Mouse (Mus musculus) lung, postnatal 25 days (tissue): ENCODE results near the gene Ankrd52.

Experiments
- DNase-seq: peaks from one replicate; pipeline ENCODE4 v3.0.0; 2022; ENCODE audit warnings: low spot score

Ankrd52 gene

DNA sequence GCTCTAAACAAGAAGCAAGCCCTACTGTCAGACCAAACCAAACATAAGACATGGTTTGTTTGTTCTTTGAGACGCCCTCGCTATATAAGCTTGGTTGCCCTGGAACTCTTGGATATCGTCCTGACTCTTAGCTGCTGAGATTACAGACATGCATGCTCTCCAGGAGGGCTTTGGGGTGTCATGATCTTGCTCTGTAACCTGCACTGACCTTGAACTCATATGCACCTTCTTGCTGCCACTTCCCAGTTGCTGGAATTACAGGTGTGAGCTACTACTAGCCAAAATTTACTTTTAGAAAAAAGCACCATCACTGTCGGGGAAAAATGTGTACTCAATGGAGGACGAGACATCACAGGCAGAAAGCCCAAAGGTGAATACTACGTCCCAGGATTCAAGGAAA, 7.3 kb upstream of the Ankrd52 start:
- no peak for DNase-seq

DNA sequence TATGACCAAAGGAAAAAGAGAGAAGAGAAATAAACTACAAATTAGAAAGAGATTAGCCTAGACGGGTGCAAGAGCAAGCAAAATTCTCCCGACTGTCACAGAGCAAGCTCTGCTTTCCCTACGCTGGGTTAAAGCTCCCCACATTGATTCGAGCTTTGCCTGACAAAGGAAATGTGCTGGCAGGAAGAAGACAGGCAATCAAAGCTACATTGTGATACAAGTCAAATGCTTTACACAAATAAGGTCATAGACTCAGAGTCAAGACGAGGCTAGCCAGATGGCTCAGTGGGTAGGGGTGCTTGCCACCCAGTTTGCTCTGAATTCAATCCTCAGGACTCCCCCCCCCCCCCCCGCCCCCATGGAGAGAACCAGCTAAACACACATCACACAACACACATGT, 6.9 kb upstream of the Ankrd52 start:
- no peak for DNase-seq

GRCm38 (mm10) chr10:128370601-128371000, 6.3 kb upstream of the Ankrd52 start:
- no peak for DNase-seq

DNA sequence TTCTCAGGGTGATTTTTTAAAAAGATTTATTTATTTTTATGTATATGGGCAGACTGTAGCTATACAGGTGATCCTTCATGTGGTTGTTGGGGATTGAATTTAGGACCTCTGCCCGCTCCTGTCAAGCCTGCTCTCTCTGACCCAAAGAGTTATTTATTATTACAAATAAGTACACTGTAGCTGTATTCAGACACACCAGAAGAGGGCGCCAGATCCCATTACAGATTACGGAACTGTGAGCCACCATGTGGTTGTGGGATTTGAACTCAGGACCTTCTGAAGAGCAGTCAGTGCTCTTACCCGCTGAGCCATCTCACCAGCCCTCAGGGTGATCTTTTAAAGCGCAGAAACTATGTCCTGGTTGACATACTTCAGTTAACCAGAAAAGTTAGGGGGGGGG, 4.8 kb upstream of the Ankrd52 start:
- DNase-seq = no peak

- peak; percentile 54 for DNase-seq
Observed at GRCm38 (mm10) chr10:128372989-128373748, 3.7 kb upstream of the Ankrd52 start.

DNA sequence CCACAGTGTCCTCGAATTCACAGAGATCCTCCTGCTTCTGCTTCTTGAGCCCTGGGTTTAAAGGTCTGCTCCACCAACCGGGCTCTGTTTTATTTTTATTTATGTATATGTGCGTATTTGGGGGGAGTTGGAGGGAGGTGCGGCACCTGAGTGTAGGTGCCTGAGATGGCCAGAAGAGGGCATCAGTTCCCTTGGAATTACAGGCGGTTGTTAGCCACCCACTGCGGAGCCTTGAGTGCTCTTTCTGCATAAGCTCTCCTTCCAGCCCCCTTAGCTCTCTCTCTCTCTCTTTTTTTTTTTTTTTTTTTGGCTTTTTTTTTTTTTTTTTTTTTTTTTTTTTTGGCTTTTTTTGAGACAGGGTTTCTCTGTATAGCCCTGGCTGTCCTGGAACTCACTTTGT, 2.5 kb upstream of the Ankrd52 start:
- no peak for DNase-seq

DNA sequence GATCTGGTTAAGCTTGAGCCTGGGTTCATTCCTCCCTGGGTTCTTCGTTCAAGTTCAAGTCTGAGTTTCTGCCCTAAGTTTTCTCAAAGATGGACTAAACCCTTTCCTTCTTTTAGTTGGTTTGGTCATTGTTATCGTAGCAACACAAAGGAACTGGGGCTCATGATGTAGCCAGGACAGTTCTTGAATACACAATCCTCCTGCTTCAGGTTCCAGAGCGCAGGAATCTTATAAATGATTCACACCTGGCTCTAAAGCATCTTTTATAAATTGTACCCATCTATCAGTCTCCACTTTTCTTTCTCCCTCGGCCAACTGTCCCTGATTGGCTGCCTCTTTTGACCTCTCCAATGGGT, 838 bp upstream of the Ankrd52 start:
- no peak for DNase-seq

GRCm38 (mm10) chr10:128377222-128377939, 466 bp downstream of the Ankrd52 start:
- no peak for DNase-seq

GRCm38 (mm10) chr10:128377940-128378448, 1.1 kb downstream of the Ankrd52 start:
- no peak for DNase-seq

- DNase-seq = no peak
Observed at GRCm38 (mm10) chr10:128378462-128378861, 1.5 kb downstream of the Ankrd52 start.

DNA sequence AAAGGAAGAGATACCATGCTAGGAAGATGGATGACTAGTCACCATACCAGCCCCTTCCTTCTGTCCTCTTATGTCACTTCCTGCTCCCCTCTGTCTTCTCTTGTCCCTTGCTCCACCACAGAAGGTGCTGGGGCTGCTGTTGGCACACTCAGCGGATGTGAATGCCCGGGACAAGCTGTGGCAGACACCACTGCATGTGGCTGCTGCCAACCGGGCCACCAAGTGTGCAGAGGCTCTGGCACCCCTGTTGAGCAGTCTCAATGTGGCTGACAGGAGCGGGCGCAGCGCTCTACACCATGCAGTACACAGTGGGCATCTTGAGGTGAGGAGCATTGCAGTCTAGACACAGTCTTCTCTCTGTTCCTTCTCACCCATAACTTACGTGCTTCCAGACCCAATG, 2.3 kb downstream of the Ankrd52 start:
- no peak for DNase-seq

GRCm38 (mm10) chr10:128380565-128380964, 3.6 kb downstream of the Ankrd52 start:
- no peak for DNase-seq

- no peak for DNase-seq
Observed at GRCm38 (mm10) chr10:128382482-128382881, 5.6 kb downstream of the Ankrd52 start.

GRCm38 (mm10) chr10:128385902-128386301, 9.0 kb downstream of the Ankrd52 start:
- DNase-seq = no peak

DNA sequence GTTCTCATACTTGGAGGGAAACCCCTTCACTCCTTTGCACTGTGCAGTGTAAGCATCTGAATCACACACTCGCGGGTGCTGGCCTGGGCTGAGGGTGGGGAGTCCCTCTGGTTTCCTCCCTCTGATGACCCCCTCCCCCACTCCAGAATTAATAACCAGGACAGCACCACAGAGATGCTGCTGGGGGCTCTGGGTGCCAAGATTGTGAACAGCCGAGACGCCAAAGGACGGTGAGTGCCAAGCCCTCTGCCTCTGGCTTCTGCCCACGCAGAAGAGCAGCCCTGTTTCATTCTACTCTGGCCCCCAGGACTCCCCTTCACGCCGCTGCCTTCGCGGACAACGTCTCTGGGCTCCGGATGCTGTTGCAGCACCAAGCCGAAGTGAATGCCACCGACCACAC, 12.0 kb downstream of the Ankrd52 start:
- no peak for DNase-seq

- no peak for DNase-seq
Observed at GRCm38 (mm10) chr10:128389570-128389969, 12.7 kb downstream of the Ankrd52 start.

GRCm38 (mm10) chr10:128390366-128390765, 13.5 kb downstream of the Ankrd52 start:
- no peak for DNase-seq

GRCm38 (mm10) chr10:128391850-128392249, 14.9 kb downstream of the Ankrd52 start:
- no peak for DNase-seq

DNA sequence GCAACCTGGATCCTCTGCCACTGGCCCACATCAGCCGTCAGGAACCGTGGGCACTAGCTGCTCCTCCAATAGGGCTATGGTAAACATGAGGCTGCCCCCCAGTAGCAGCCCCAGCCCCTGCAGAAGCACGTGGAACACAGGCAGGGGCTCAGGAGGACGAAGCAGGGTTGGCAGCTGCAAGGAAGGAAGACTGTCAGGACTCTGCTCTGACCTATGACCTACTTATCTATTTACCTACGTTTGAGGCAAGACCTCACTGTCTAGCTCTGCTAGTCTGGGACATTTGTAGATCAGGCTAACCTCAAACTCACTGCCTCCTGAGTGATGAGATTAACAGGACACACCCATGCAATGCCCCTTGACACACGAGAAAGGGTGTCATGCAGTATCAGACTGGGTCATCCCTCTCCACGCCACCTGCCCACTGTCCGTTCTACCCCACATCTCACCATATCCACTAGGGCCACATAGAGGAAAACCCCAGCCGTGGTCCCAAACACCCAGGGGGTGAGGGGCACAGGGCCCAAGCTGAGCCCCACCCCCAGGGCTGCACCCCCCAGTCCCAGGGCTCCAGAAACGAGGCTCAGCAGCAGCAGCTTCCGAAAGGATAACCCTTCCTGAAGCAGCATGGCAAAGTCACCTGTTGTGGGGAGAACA, 19.2 kb downstream of the Ankrd52 start:
- no peak for DNase-seq

DNA sequence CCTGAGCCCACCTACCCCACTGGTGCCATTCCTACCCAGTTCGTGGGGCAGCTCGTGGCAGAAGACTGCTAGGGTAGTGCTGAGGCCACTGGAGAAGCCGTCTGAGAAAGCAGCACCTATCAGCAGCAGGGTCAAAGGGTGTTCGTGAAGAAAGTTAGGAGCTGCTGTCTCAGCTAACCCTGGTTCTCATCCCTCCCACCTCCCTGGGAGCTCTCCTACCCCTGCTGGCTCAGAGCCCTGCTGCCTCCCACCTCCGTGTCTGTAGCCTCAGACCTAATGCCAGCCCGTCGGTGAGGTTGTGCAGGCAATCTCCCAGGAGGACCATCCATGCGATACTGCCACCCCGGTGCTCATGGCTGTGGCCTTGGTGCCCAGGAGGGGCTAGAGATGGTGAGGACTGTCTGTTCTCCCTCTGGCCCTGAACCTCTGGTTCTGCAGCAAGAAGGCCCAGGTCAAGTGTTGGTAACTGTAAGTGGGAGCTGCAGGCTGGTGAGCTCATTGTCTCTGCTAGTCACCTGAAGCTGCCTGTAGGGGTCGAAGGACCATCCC, 19.9 kb downstream of the Ankrd52 start:
- DNase-seq = no peak

- no peak for DNase-seq
Observed at GRCm38 (mm10) chr10:128397466-128397865, 20.6 kb downstream of the Ankrd52 start.

- DNase-seq = no peak
Observed at GRCm38 (mm10) chr10:128400338-128400737, 23.4 kb downstream of the Ankrd52 start.

GRCm38 (mm10) chr10:128401056-128401455, 24.1 kb downstream of the Ankrd52 start, which contains the start of gene Slc39a5:
Slc39a5 (minus strand) TSS chr10:128401229.
- no peak for DNase-seq
